15 mouse cellular contexts compared by ENCODE assay signal in genomic region chr10:106914275-106914674, GRCm38 (mm10).
"Had no signal": no experiment of that assay in that cellular context is flagged by ENCODE, and none has a peak within 500 bp of the region (broad histone marks: within the 10 kb centered on the region; RNA-seq: fewer than 3 reads in every experiment).

No protein-coding gene starts in this region.

- H3K4me2 ChIP-seq: neural tube, embryonic 12.5 days; neural tube, embryonic 13.5 days; neural tube, embryonic 15.5 days had no signal

- H3K9ac ChIP-seq: neural tube, embryonic 12.5 days; neural tube, embryonic 13.5 days; neural tube, embryonic 15.5 days had no signal

- H3K4me1 ChIP-seq: neural tube, embryonic 12.5 days; neural tube, embryonic 13.5 days; neural tube, embryonic 15.5 days had no signal

- H3K4me3 ChIP-seq: neural tube, embryonic 12.5 days; neural tube, embryonic 13.5 days; neural tube, embryonic 15.5 days had no signal

- H3K27ac ChIP-seq: neural tube, embryonic 12.5 days; neural tube, embryonic 13.5 days; neural tube, embryonic 15.5 days had no signal

- H3K9me3 ChIP-seq: neural tube, embryonic 13.5 days; neural tube, embryonic 15.5 days had no signal

- H3K27me3 ChIP-seq: neural tube, embryonic 12.5 days; neural tube, embryonic 13.5 days; neural tube, embryonic 15.5 days had no signal

- H3K36me3 ChIP-seq: neural tube, embryonic 12.5 days had no signal

- DNase-seq: retina, postnatal 1 day; right cerebral cortex, adult 18-20 months; right cerebral cortex, postnatal 14 days; right cerebral cortex, postnatal 25 days; right cerebral cortex, postnatal 4 days; spleen, adult 18-20 months; thymus, adult 18-20 months; thymus, adult 2 months; thymus, postnatal 14 days; thymus, postnatal 25 days; thymus, postnatal 36 days; thymus, postnatal 4 days had no signal
